Mouse (Mus musculus): ENCODE results near the gene Atp2a1. TPM values are rescaled to one million over a fixed set of nuclear protein-coding genes. Genes with fewer than 3 reads are reported as not detected.
A peak's percentile ranks its signal among the peaks of the same experiment; 100 is the strongest.

The Atp2a1 gene
- polyA plus RNA-seq, 1 experiment from 2014 or later: 9.5 TPM

DNA sequence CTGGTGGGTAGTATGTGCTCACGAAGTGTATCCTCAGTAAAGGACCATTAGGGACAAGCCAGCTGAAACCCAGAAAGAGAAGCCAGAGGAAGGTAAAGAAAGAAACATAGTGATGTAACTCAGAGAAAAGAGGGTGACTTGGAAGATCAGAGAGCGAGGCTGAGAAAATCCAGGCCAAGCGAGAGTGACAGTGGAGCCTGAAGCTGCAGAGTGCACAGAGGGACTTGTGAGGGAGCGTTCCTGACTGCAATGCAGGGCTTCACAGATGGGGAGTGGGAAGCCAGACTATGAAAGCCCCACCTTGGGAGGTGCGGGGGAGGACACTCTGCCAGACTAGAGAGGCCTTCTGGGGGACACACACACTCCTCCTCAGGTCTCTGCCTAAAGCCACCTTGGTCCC is 4.7 kb downstream of the Atp2a1 start:
- Histone ChIP-seq H3K9me3 (no peaks in the 10 kb centered on the region), H3K36me3 (no peaks in the 10 kb centered on the region), H3K27ac (peak overlapping the region; percentile 60; the same call in 1 of the 2 replicates), H3K4me3 (no peak overlapping the region), H3K27me3 (ENCODE audit: insufficient read depth, poor library complexity, severe bottlenecking) (peaks cover 11% of the 10 kb centered on the region; the same call in 1 of the 2 replicates), H3K4me1 (peaks cover 48% of the 10 kb centered on the region)
- WGBS: 68% methylated on average over 5 of the region's 5 CpGs
- DNase-seq (ENCODE audit: low spot score): no peak

DNA sequence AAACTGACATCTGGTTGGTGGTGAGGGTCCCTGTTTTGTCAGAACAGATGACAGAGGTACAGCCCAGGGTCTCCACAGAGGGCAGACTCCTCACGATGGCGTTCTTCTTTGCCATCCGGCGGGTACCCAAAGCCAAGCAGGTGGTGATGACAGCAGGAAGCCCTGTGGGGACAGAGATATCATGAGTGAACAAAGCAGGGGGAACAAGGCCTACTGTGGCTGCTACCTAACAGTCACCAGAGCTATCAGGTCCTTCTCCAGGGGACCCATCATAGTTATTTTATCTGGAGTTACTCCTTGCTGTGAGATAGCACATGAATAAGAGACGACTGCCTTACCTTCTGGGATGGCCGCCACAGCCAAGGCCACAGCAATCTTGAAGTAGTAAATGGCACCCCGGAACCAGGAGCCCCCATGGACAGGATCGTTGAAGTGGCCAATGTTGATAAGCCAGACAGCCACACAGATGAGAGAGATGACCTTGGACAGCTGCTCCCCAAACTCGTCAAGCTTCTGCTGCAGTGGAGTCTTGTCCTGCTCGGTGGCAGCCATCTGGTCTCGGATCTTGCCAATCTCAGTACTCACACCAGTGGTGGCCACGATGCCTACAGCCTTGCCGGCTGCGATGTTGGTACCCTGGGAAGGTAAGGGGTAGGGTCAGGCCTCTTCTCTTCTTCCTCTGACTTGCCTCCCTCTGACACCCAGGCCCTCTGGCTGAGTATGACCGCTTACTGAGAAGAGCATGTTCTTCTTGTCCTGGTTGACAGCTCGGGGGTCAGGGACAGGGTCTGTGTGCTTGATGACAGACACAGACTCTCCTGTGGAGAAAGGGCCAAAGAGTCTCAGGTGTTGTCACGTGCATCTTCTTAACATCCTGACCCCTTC is 6.3 kb downstream of the Atp2a1 start:
- H3K27ac ChIP-seq: no peak overlapping the region

GRCm38 (mm10) chr7:126455242-126455641 is 7.7 kb downstream of the Atp2a1 start:
- Histone ChIP-seq H3K9me3 (no peaks in the 10 kb centered on the region), H3K4me3 (no peak overlapping the region), H3K4me1 (peaks cover 24% of the 10 kb centered on the region), H3K27me3 (ENCODE audit: insufficient read depth, poor library complexity, severe bottlenecking) (no peaks in the 10 kb centered on the region), H3K27ac (no peak overlapping the region), H3K36me3 (0 out of 2 replicates have a peak, but pooled peaks cover under 1% of the 10 kb centered on the region)
- DNase-seq (ENCODE audit: low spot score): no peak
- 70% methylated on average over 2 of the region's 2 CpGs for WGBS

More for the DNA sequence above, 6.3 kb downstream of the Atp2a1 start:
- Histone ChIP-seq H3K27me3 (ENCODE audit: insufficient read depth, poor library complexity, severe bottlenecking) (peaks cover 8% of the 10 kb centered on the region; the same call in 1 of the 2 replicates), H3K4me1 (peaks cover 32% of the 10 kb centered on the region), H3K36me3 (no peaks in the 10 kb centered on the region), H3K9me3 (no peaks in the 10 kb centered on the region), H3K4me3 (no peak overlapping the region)
- WGBS: 70% methylated on average over 17 of the region's 17 CpGs
- no peak for DNase-seq (ENCODE audit: low spot score)

DNA sequence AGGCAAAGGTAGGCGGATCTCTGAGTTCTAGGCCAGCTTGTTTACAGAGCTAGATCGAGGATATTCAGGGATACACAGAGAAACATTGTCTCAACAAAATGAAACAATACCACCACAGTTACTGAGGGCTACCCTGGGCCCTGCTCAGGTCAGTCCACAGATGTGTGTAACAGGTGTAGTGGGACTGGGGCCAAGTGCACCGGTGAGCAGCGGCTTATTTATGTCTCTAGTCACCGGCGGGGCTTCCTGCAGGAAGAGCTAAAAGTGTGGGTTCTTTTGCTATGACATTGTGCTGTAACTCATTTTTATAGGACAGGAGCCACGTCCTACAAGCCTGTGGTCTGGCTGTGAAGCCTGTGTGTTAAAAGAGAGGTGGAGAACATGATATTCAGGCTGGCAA is 9.0 kb downstream of the Atp2a1 start:
- H3K4me3 ChIP-seq: no peak overlapping the region
- no peaks in the 10 kb centered on the region for H3K9me3 ChIP-seq
- H3K27me3 ChIP-seq (ENCODE audit: insufficient read depth, poor library complexity, severe bottlenecking): no peaks in the 10 kb centered on the region
- H3K4me1 ChIP-seq: peaks cover 15% of the 10 kb centered on the region
- WGBS: 79% methylated on average over 7 of the region's 7 CpGs
- 0 out of 2 replicates have a peak, but pooled peaks cover 8% of the 10 kb centered on the region for H3K36me3 ChIP-seq
- no peak for DNase-seq (ENCODE audit: low spot score)
- H3K27ac ChIP-seq: no peak overlapping the region

GRCm38 (mm10) chr7:126452244-126452643 is 10.7 kb downstream of the Atp2a1 start:
- H3K36me3 ChIP-seq: peaks cover 24% of the 10 kb centered on the region; the same call in 1 of the 2 replicates
- 89% methylated on average over 3 of the region's 3 CpGs for WGBS
- H3K9me3 ChIP-seq: no peaks in the 10 kb centered on the region
- no peak overlapping the region for H3K27ac ChIP-seq
- DNase-seq (ENCODE audit: low spot score): no peak
- H3K27me3 ChIP-seq (ENCODE audit: insufficient read depth, poor library complexity, severe bottlenecking): no peaks in the 10 kb centered on the region
- peaks cover 8% of the 10 kb centered on the region for H3K4me1 ChIP-seq
- no peak overlapping the region for H3K4me3 ChIP-seq

DNA sequence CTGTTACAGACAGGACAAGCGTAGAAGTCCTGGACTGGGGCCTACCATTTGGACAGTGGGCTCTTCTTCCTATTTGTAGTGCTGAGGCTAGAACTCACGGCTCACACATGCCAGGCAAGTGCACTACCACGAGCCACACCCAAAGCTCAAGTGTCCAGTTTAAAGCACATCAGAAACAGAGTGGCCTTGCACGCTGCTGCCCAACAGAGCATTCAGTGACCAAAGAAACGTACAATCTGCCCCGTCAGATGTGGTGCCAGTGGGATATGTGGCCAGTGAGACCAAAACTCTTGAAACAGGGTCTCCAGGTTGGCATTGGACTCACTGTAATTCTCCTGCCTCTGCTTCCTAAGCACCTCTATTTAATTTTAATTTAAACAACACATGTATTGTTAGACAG is 12.3 kb downstream of the Atp2a1 start:
- Histone ChIP-seq H3K36me3 (peaks cover 40% of the 10 kb centered on the region), H3K27me3 (ENCODE audit: insufficient read depth, poor library complexity, severe bottlenecking) (no peaks in the 10 kb centered on the region), H3K9me3 (no peaks in the 10 kb centered on the region), H3K4me1 (no peaks in the 10 kb centered on the region; the same call in 1 of the 2 replicates), H3K4me3 (no peak overlapping the region), H3K27ac (no peak overlapping the region)
- WGBS: 86% methylated on average over 6 of the region's 6 CpGs
- DNase-seq (ENCODE audit: low spot score): no peak

- Histone ChIP-seq H3K4me1 (no peaks in the 10 kb centered on the region; the same call in 1 of the 2 replicates), H3K27ac (no peak overlapping the region), H3K36me3 (peaks cover 46% of the 10 kb centered on the region), H3K9me3 (no peaks in the 10 kb centered on the region), H3K27me3 (ENCODE audit: insufficient read depth, poor library complexity, severe bottlenecking) (no peaks in the 10 kb centered on the region), H3K4me3 (no peak overlapping the region)
- DNase-seq (ENCODE audit: low spot score): no peak
- 87% methylated on average over 18 of the region's 18 CpGs for WGBS
Observed at GRCm38 (mm10) chr7:126449991-126450390, 12.9 kb downstream of the Atp2a1 start.

DNA sequence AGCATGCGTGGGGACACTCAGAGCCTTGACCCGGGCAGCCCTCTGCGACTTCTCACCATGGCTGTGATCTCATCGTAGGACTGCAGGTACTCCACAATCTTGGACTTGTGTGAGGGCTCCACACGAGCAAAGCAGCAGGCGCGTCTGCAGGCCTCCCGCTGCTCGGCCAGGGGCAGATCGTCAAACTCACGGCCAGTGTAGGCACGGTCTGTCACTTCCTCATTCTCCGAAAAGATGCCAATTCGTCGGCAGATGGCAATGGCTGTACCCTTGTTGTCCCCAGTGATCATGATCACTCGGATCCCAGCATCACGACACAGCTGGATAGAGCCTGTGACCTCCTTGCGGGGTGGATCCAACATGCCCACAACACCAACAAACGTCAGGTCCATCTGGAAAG is 14.4 kb downstream of the Atp2a1 start:
- H3K36me3 ChIP-seq: peaks cover 57% of the 10 kb centered on the region
- 88% methylated on average over 19 of the region's 19 CpGs for WGBS

DNA sequence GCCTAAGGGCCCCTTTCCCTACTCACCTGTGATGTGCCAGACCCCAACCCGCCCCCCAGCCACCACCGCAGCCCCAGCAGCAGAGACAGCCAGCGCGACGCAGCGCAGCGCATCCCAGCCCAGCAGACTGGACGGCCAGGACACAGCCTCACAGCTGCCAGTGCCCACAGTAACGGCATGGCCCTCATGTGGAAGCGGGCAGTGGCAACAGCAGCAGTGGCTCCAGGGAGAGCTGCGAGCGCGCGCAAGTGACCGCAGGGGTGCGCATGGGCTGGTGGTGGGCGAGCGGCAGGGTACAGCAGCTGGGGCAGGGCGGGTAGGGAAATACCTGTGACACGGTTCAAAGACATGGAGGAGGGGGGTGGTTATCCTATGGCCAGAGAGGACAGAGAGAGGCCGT is 16.7 kb downstream of the Atp2a1 start:
- 92% methylated on average over 21 of the region's 21 CpGs for WGBS
- Histone ChIP-seq H3K4me3 (no peak overlapping the region), H3K36me3 (peaks cover 74% of the 10 kb centered on the region), H3K27ac (no peak overlapping the region), H3K4me1 (no peaks in the 10 kb centered on the region; the same call in 1 of the 2 replicates), H3K27me3 (ENCODE audit: insufficient read depth, poor library complexity, severe bottlenecking) (no peaks in the 10 kb centered on the region), H3K9me3 (no peaks in the 10 kb centered on the region)
- no peak for DNase-seq (ENCODE audit: low spot score)

More for the DNA sequence above, 14.4 kb downstream of the Atp2a1 start:
- no peaks in the 10 kb centered on the region for H3K27me3 ChIP-seq (ENCODE audit: insufficient read depth, poor library complexity, severe bottlenecking)
- H3K4me3 ChIP-seq: no peak overlapping the region
- DNase-seq (ENCODE audit: low spot score): no peak
- no peaks in the 10 kb centered on the region for H3K9me3 ChIP-seq
- H3K4me1 ChIP-seq: no peaks in the 10 kb centered on the region; the same call in 1 of the 2 replicates
- H3K27ac ChIP-seq: no peak overlapping the region

- 93% methylated on average over 15 of the region's 15 CpGs for WGBS
- H3K36me3 ChIP-seq: peaks cover 74% of the 10 kb centered on the region
Observed at GRCm38 (mm10) chr7:126445104-126445815, 17.6 kb downstream of the Atp2a1 start.

GRCm38 (mm10) chr7:126444536-126444935 is 18.4 kb downstream of the Atp2a1 start:
- WGBS: 87% methylated on average over 9 of the region's 9 CpGs
- no peaks in the 10 kb centered on the region for H3K27me3 ChIP-seq (ENCODE audit: insufficient read depth, poor library complexity, severe bottlenecking)
- H3K9me3 ChIP-seq: no peaks in the 10 kb centered on the region
- H3K36me3 ChIP-seq: peaks cover 74% of the 10 kb centered on the region
- H3K27ac ChIP-seq: no peak overlapping the region
- H3K4me1 ChIP-seq: no peaks in the 10 kb centered on the region
- no peak for DNase-seq (ENCODE audit: low spot score)
- no peak overlapping the region for H3K4me3 ChIP-seq

More at GRCm38 (mm10) chr7:126445104-126445815, 17.6 kb downstream of the Atp2a1 start:
- no peak overlapping the region for H3K4me3 ChIP-seq
- no peak overlapping the region for H3K27ac ChIP-seq
- H3K27me3 ChIP-seq (ENCODE audit: insufficient read depth, poor library complexity, severe bottlenecking): no peaks in the 10 kb centered on the region
- DNase-seq (ENCODE audit: low spot score): no peak
- H3K9me3 ChIP-seq: no peaks in the 10 kb centered on the region
- no peaks in the 10 kb centered on the region; the same call in 1 of the 2 replicates for H3K4me1 ChIP-seq

GRCm38 (mm10) chr7:126443997-126444396 is 18.9 kb downstream of the Atp2a1 start:
- H3K9me3 ChIP-seq: no peaks in the 10 kb centered on the region
- DNase-seq (ENCODE audit: low spot score): no peak
- 94% methylated on average over 10 of the region's 10 CpGs for WGBS
- no peaks in the 10 kb centered on the region for H3K27me3 ChIP-seq (ENCODE audit: insufficient read depth, poor library complexity, severe bottlenecking)
- H3K4me1 ChIP-seq: no peaks in the 10 kb centered on the region
- peaks cover 74% of the 10 kb centered on the region for H3K36me3 ChIP-seq
- no peak overlapping the region for H3K4me3 ChIP-seq
- H3K27ac ChIP-seq: no peak overlapping the region

DNA sequence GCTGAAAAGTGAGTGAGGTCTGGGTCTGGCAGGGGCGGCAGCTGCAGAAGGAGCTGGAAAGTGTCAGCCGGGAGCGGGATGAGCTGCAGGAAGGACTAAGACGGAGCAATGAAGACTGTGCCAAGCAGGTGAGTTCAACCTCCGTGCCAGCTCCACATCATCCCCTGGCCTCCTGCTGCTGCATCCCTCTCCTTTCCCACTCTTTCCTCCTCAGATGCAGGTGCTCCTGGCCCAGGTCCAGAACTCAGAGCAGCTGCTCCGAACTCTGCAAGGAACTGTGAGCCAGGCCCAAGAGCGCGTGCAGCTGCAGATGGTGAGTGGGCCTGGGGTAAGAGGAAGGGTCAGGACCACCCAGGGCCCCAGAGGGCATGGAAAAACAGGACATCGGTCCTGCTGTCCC is 22.8 kb downstream of the Atp2a1 start:
- no peaks in the 10 kb centered on the region for H3K9me3 ChIP-seq
- no peaks in the 10 kb centered on the region for H3K4me1 ChIP-seq
- H3K27me3 ChIP-seq (ENCODE audit: insufficient read depth, poor library complexity, severe bottlenecking): no peaks in the 10 kb centered on the region
- no peak overlapping the region for H3K4me3 ChIP-seq
- no peak overlapping the region for H3K27ac ChIP-seq
- peaks cover 51% of the 10 kb centered on the region for H3K36me3 ChIP-seq
- WGBS: 88% methylated on average over 9 of the region's 9 CpGs
- DNase-seq (ENCODE audit: low spot score): no peak
